Mouse (Mus musculus): ENCODE results near the gene Zfp507. TPM values are rescaled to one million over a fixed set of nuclear protein-coding genes. Genes with fewer than 3 reads are reported as not detected.
A peak's percentile ranks its signal among the peaks of the same experiment; 100 is the strongest.

The Zfp507 gene
- polyA plus RNA-seq, 1 experiment from 2014 or later, result 17.2 TPM

GRCm38 (mm10) chr7:35813306-35813705 lies 10.5 kb upstream of the Zfp507 start:
- no peak overlapping the region for H3K27ac ChIP-seq
- H3K36me3 ChIP-seq, result no peaks in the 10 kb centered on the region
- no peak for ATAC-seq (ENCODE audit: insufficient read depth, low FRiP score, low read depth)
- H3K4me2 ChIP-seq, result no peak overlapping the region
- no peaks in the 10 kb centered on the region for H3K9me3 ChIP-seq
- no peak overlapping the region for H3K4me3 ChIP-seq (replicated peaks)
- WGBS, result 79% methylated on average over 11 of the region's 11 CpGs
- H3K9ac ChIP-seq, result no peak overlapping the region
- H3K27me3 ChIP-seq (replicated peaks), result no peaks in the 10 kb centered on the region
- no peaks in the 10 kb centered on the region for H3K4me1 ChIP-seq

GRCm38 (mm10) chr7:35810736-35811135 lies 7.9 kb upstream of the Zfp507 start:
- no peak overlapping the region for H3K4me2 ChIP-seq
- no peak overlapping the region for H3K4me3 ChIP-seq (replicated peaks)
- H3K4me1 ChIP-seq, result no peaks in the 10 kb centered on the region
- no peak overlapping the region for H3K27ac ChIP-seq
- no peaks in the 10 kb centered on the region for H3K36me3 ChIP-seq
- no peak for ATAC-seq (ENCODE audit: insufficient read depth, low FRiP score, low read depth)
- no peak overlapping the region for H3K9ac ChIP-seq
- no peaks in the 10 kb centered on the region for H3K27me3 ChIP-seq (replicated peaks)
- WGBS, result 40% methylated on average over 8 of the region's 8 CpGs
- H3K9me3 ChIP-seq, result no peaks in the 10 kb centered on the region

- H3K9ac ChIP-seq, result no peak overlapping the region
- peaks cover 5% of the 10 kb centered on the region for H3K36me3 ChIP-seq
- no peak overlapping the region for H3K27ac ChIP-seq
- H3K4me1 ChIP-seq, result 0 out of 2 replicates have a peak, but pooled peaks cover 4% of the 10 kb centered on the region
- no peaks in the 10 kb centered on the region; the same call in 1 of the 2 replicates for H3K27me3 ChIP-seq (replicated peaks)
- ATAC-seq (ENCODE audit: insufficient read depth, low FRiP score, low read depth), result no peak
- no peak overlapping the region for H3K4me3 ChIP-seq (replicated peaks)
- H3K4me2 ChIP-seq, result no peak overlapping the region
- H3K9me3 ChIP-seq, result no peaks in the 10 kb centered on the region
- WGBS, result 75% methylated on average over 10 of the region's 10 CpGs
Observed at GRCm38 (mm10) chr7:35804206-35804605, 1.4 kb upstream of the Zfp507 start.

- 0 out of 2 replicates have a peak, but pooled peaks cover 4% of the 10 kb centered on the region for H3K4me1 ChIP-seq
- WGBS, result under 1% methylated on average over 46 of the region's 49 CpGs
- peak; percentile 81 for ATAC-seq (ENCODE audit: insufficient read depth, low FRiP score, low read depth)
- H3K9ac ChIP-seq, result peak overlapping the region; percentile 88
- no peaks in the 10 kb centered on the region; the same call in 1 of the 2 replicates for H3K27me3 ChIP-seq (replicated peaks)
- peak overlapping the region; percentile 64 for H3K27ac ChIP-seq
- peak overlapping the region; percentile 68 for H3K4me3 ChIP-seq (replicated peaks)
- H3K4me2 ChIP-seq, result peak overlapping the region; percentile 72
- peaks cover 10% of the 10 kb centered on the region for H3K36me3 ChIP-seq
- H3K9me3 ChIP-seq, result no peaks in the 10 kb centered on the region
Observed at GRCm38 (mm10) chr7:35802201-35802905, 450 bp downstream of the Zfp507 start.

- H3K36me3 ChIP-seq, result peaks cover 47% of the 10 kb centered on the region
- H3K9ac ChIP-seq, result no peak overlapping the region
- no peak overlapping the region for H3K4me3 ChIP-seq (replicated peaks)
- ATAC-seq (ENCODE audit: insufficient read depth, low FRiP score, low read depth), result no peak
- 50% methylated on average over 7 of the region's 7 CpGs for WGBS
- no peaks in the 10 kb centered on the region for H3K9me3 ChIP-seq
- H3K27ac ChIP-seq, result no peak overlapping the region
- H3K27me3 ChIP-seq (replicated peaks), result no peaks in the 10 kb centered on the region
- H3K4me2 ChIP-seq, result no peak overlapping the region
- 0 out of 2 replicates have a peak, but pooled peaks cover 3% of the 10 kb centered on the region for H3K4me1 ChIP-seq
Observed at GRCm38 (mm10) chr7:35796123-35796522, 6.7 kb downstream of the Zfp507 start.

GRCm38 (mm10) chr7:35794145-35794664 lies 8.6 kb downstream of the Zfp507 start:
- Histone ChIP-seq H3K4me1 (0 out of 2 replicates have a peak, but pooled peaks cover 2% of the 10 kb centered on the region), H3K36me3 (peaks cover 53% of the 10 kb centered on the region)
- 70% methylated on average over 12 of the region's 12 CpGs for whole genome bisulfite sequencing

GRCm38 (mm10) chr7:35792150-35792848 lies 10.5 kb downstream of the Zfp507 start:
- H3K36me3 ChIP-seq, result peaks cover 59% of the 10 kb centered on the region
- no peak for ATAC-seq (ENCODE audit: insufficient read depth, low FRiP score, low read depth)
- no peak overlapping the region for H3K9ac ChIP-seq
- no peaks in the 10 kb centered on the region for H3K9me3 ChIP-seq
- 78% methylated on average over 12 of the region's 12 CpGs for WGBS
- no peak overlapping the region for H3K27ac ChIP-seq
- H3K27me3 ChIP-seq (replicated peaks), result no peaks in the 10 kb centered on the region
- no peak overlapping the region for H3K4me2 ChIP-seq
- H3K4me1 ChIP-seq, result 0 out of 2 replicates have a peak, but pooled peaks cover 2% of the 10 kb centered on the region
- no peak overlapping the region for H3K4me3 ChIP-seq (replicated peaks)

More at GRCm38 (mm10) chr7:35794145-35794664, 8.6 kb downstream of the Zfp507 start:
- H3K9ac ChIP-seq, result no peak overlapping the region
- no peak overlapping the region for H3K27ac ChIP-seq
- H3K27me3 ChIP-seq (replicated peaks), result no peaks in the 10 kb centered on the region
- no peaks in the 10 kb centered on the region for H3K9me3 ChIP-seq
- no peak for ATAC-seq (ENCODE audit: insufficient read depth, low FRiP score, low read depth)
- H3K4me2 ChIP-seq, result no peak overlapping the region
- H3K4me3 ChIP-seq (replicated peaks), result no peak overlapping the region

GRCm38 (mm10) chr7:35790926-35791325 lies 11.9 kb downstream of the Zfp507 start:
- no peaks in the 10 kb centered on the region for H3K4me1 ChIP-seq
- 79% methylated on average over 8 of the region's 8 CpGs for WGBS
- peaks cover 56% of the 10 kb centered on the region for H3K36me3 ChIP-seq
- no peaks in the 10 kb centered on the region for H3K27me3 ChIP-seq (replicated peaks)
- H3K4me3 ChIP-seq (replicated peaks), result no peak overlapping the region
- H3K27ac ChIP-seq, result no peak overlapping the region
- no peaks in the 10 kb centered on the region for H3K9me3 ChIP-seq
- no peak overlapping the region for H3K4me2 ChIP-seq
- ATAC-seq (ENCODE audit: insufficient read depth, low FRiP score, low read depth), result no peak
- H3K9ac ChIP-seq, result no peak overlapping the region

- no peak for ATAC-seq (ENCODE audit: insufficient read depth, low FRiP score, low read depth)
- Histone ChIP-seq H3K36me3 (peaks cover 56% of the 10 kb centered on the region), H3K27me3 (replicated peaks) (no peaks in the 10 kb centered on the region)
Observed at GRCm38 (mm10) chr7:35790201-35790600, 12.6 kb downstream of the Zfp507 start.

GRCm38 (mm10) chr7:35785579-35785978 lies 17.2 kb downstream of the Zfp507 start:
- Histone ChIP-seq H3K36me3 (peaks cover 28% of the 10 kb centered on the region), H3K27ac (peak overlapping the region; percentile 54; the same call in 1 of the 2 replicates), H3K4me3 (replicated peaks) (no peak overlapping the region), H3K4me1 (no peaks in the 10 kb centered on the region), H3K9me3 (no peaks in the 10 kb centered on the region), H3K4me2 (no peak overlapping the region), H3K9ac (no peak overlapping the region), H3K27me3 (replicated peaks) (no peaks in the 10 kb centered on the region)
- ATAC-seq (ENCODE audit: insufficient read depth, low FRiP score, low read depth), result peak; percentile 80
- WGBS, result 30% methylated on average over 4 of the region's 4 CpGs

More at GRCm38 (mm10) chr7:35790201-35790600, 12.6 kb downstream of the Zfp507 start:
- WGBS, result 86% methylated on average over 8 of the region's 8 CpGs
- no peak overlapping the region for H3K4me2 ChIP-seq
- H3K9ac ChIP-seq, result no peak overlapping the region
- H3K9me3 ChIP-seq, result no peaks in the 10 kb centered on the region
- H3K4me3 ChIP-seq (replicated peaks), result no peak overlapping the region
- H3K4me1 ChIP-seq, result no peaks in the 10 kb centered on the region
- no peak overlapping the region for H3K27ac ChIP-seq

GRCm38 (mm10) chr7:35782252-35782651 lies 20.6 kb downstream of the Zfp507 start:
- Histone ChIP-seq H3K9ac (no peak overlapping the region), H3K4me1 (no peaks in the 10 kb centered on the region), H3K36me3 (peaks cover 29% of the 10 kb centered on the region), H3K4me3 (replicated peaks) (no peak overlapping the region), H3K4me2 (no peak overlapping the region), H3K9me3 (no peaks in the 10 kb centered on the region), H3K27ac (no peak overlapping the region), H3K27me3 (replicated peaks) (no peaks in the 10 kb centered on the region)
- no peak for ATAC-seq (ENCODE audit: insufficient read depth, low FRiP score, low read depth)

- Histone ChIP-seq H3K4me3 (replicated peaks) (no peak overlapping the region), H3K4me1 (no peaks in the 10 kb centered on the region), H3K9me3 (no peaks in the 10 kb centered on the region), H3K9ac (no peak overlapping the region), H3K27ac (no peak overlapping the region), H3K4me2 (no peak overlapping the region), H3K36me3 (peaks cover 35% of the 10 kb centered on the region), H3K27me3 (replicated peaks) (no peaks in the 10 kb centered on the region)
- ATAC-seq (ENCODE audit: insufficient read depth, low FRiP score, low read depth), result no peak
- WGBS, result 88% methylated on average over 12 of the region's 12 CpGs
Observed at GRCm38 (mm10) chr7:35774127-35774526, 28.7 kb downstream of the Zfp507 start.

Measured in stomach, embryonic 15.5 days (tissue).